Mouse (Mus musculus): Measurements from ENCODE around the gene Zfp982.

DNA sequence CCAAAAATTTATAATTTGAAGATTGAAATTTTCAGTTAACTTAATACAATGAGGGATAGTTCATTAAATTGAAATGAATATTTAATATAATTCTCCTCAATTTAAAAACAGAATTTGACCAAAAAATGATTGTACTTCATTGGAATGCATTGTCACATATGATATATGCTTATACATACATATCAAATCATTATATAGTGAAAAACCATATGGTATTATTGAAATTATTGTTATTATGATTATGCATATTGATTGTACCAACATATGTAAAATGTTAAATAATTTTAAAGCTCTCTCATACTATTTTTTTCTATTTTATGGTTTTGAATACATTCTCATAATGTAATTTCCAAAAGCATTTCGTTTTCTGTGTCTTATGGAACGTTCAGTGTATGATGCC lies 17.0 kb downstream of the Zfp982 start:
- TF ChIP-seq CHD2 (IDR thresholded peaks at IDR 0.05; ENCODE audit: low read depth, low read length), result no peak
- no peak for TF ChIP-seq MAFK (IDR thresholded peaks at IDR 0.05; ENCODE audit: insufficient read depth, low read depth, low read length)

All from ES-E14 (cell line).